Mouse (Mus musculus) cortical plate, adult 2 months (tissue): ENCODE measurements around the gene Ptbp1.

ENCODE experiments used
- CTCF ChIP-seq: fragments of 200-500 bp; IDR thresholded peaks from 2 replicates; pipeline ENCODE4 v1.5.1; 2011; ENCODE audit warnings: mild to moderate bottlenecking, control low read depth, low read length; ENCODE audit not compliant: insufficient read depth; ENCODE audit errors: extremely low read depth
- POLR2A ChIP-seq: fragments of 200-500 bp; IDR thresholded peaks from 2 replicates; pipeline ENCODE4 v1.6.1; 2011; ENCODE audit warnings: mild to moderate bottlenecking, low read length, control low read depth; ENCODE audit not compliant: insufficient read depth; ENCODE audit errors: extremely low read depth

DNA sequence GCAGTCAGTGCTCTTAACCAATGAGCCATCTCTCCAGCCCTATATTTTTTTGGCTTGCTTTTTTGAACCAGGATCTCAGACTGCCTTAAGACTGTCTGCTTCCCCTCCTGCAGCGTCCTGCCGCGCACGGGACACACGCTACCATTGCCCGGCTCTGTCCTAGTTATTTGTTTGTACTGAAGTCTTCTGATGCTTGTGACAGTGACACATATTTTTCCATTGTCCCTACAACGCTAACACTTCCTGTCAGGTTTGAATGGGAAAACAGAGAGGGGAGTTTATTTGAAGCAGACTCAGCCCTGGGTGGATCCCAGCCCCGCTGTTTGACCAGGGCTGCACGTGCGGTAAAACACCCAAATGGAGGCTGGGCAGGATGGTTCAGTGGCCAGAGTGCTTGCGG lies 45.5 kb upstream of the Ptbp1 start:
- TF ChIP-seq CTCF: no peak
- TF ChIP-seq POLR2A: no peak
